30 mouse cellular contexts compared by ENCODE assay signal in genomic region chr16:21987956-21988355, GRCm38 (mm10). TPM values are rescaled to one million over a fixed set of nuclear protein-coding genes. Genes with fewer than 3 reads are reported as not detected.
DNase-seq lines count a peak whose midpoint lies in the region; ATAC-seq and TF ChIP-seq lines count a peak whose summit lies in the region.
"Had no signal": no experiment of that assay in that cellular context is flagged by ENCODE, and none has a peak within 500 bp of the region (broad histone marks: within the 10 kb centered on the region; RNA-seq: fewer than 3 reads in every experiment).

No protein-coding gene starts in this region.

- peak; percentile 9 for DNase-seq in heart, adult 11 months
- DNase-seq in heart, adult 2 months: no peak
- DNase-seq in R1 (ENCODE audit: low read depth, low spot score): peak; percentile 95
- DNase-seq in natural killer cell, adult 2 months (ENCODE audit: low spot score in 2 of 2): no peak
- no peak for DNase-seq in gastrocnemius, adult 18-20 months (ENCODE audit: low spot score)
- DNase-seq in frontal cortex, postnatal 14 days (ENCODE audit: low spot score in 2 of 2): no peak
- no peak for DNase-seq in heart, postnatal 14 days
- DNase-seq: adrenal gland, postnatal 14 days; cerebellum, adult 11 months; cerebellum, adult 2 months; cerebellum, adult 9-11 months; cerebellum, postnatal 25 days; forebrain, postnatal 0 days; gastrocnemius, postnatal 10 days; gastrocnemius, postnatal 36 days; heart, postnatal 10 days; heart, postnatal 4 days; kidney, adult 2 months had no signal

- H3K36me3 ChIP-seq in heart, adult 2 months (ENCODE audit: control insufficient read depth, insufficient read depth, low read length): no peaks in the 10 kb centered on the region
- H3K36me3 ChIP-seq in intestine, embryonic 16.5 days (ENCODE audit: control insufficient read depth, insufficient read depth, low read length): no peaks in the 10 kb centered on the region
- H3K36me3 ChIP-seq: embryonic facial prominence, embryonic 12.5 days; embryonic facial prominence, embryonic 15.5 days; G1E; heart, embryonic 12.5 days; heart, embryonic 15.5 days had no signal

- H3K4me2 ChIP-seq in intestine, embryonic 16.5 days (ENCODE audit: low read depth, low read length): no peak overlapping the region
- H3K4me2 ChIP-seq: embryonic facial prominence, embryonic 12.5 days; embryonic facial prominence, embryonic 15.5 days; heart, embryonic 12.5 days; heart, embryonic 15.5 days; hindbrain, embryonic 14.5 days had no signal

- 57% methylated on average over 5 of the region's 5 CpGs for WGBS in heart, adult 2 months
- 59% methylated on average over 5 of the region's 5 CpGs for WGBS in intestine, embryonic 16.5 days

- no peak for TF ChIP-seq CTCF in heart, adult 2 months (IDR thresholded peaks at IDR 0.05)

- no peak for TF ChIP-seq EP300 in heart, adult 2 months (IDR thresholded peaks at IDR 0.05; ENCODE audit: insufficient read depth, low read depth, low read length)

- H3K9ac ChIP-seq in heart, adult 2 months (ENCODE audit: low read depth, low read length): no peak overlapping the region
- no peak overlapping the region for H3K9ac ChIP-seq in intestine, embryonic 16.5 days (ENCODE audit: low read depth, low read length)
- H3K9ac ChIP-seq: embryonic facial prominence, embryonic 12.5 days; embryonic facial prominence, embryonic 15.5 days; forebrain, postnatal 0 days; heart, embryonic 12.5 days; heart, embryonic 15.5 days; hindbrain, embryonic 14.5 days had no signal

- H3K27ac ChIP-seq in heart, adult 2 months: no peak overlapping the region
- H3K27ac ChIP-seq in intestine, embryonic 16.5 days (ENCODE audit: low read length): peak overlapping the region; percentile 23; the same call in 1 of the 2 replicates
- H3K27ac ChIP-seq: embryonic facial prominence, embryonic 12.5 days; embryonic facial prominence, embryonic 15.5 days; heart, embryonic 15.5 days; hindbrain, embryonic 14.5 days had no signal

- H3K9me3 ChIP-seq in intestine, embryonic 16.5 days (ENCODE audit: control insufficient read depth, low read length): no peaks in the 10 kb centered on the region
- H3K9me3 ChIP-seq: embryonic facial prominence, embryonic 12.5 days; embryonic facial prominence, embryonic 15.5 days; G1E; heart, embryonic 12.5 days; heart, embryonic 15.5 days had no signal

- H3K79me2 ChIP-seq in heart, adult 2 months (replicated peaks; ENCODE audit: control insufficient read depth, insufficient read depth, low read length): no peaks in the 10 kb centered on the region

- H3K4me1 ChIP-seq in heart, adult 2 months (ENCODE audit: control insufficient read depth, insufficient read depth, low read length): no peaks in the 10 kb centered on the region
- H3K4me1 ChIP-seq in intestine, embryonic 16.5 days (ENCODE audit: control insufficient read depth, insufficient read depth, low read length): peaks cover 6% of the 10 kb centered on the region
- H3K4me1 ChIP-seq: embryonic facial prominence, embryonic 12.5 days; embryonic facial prominence, embryonic 15.5 days; heart, embryonic 12.5 days; heart, embryonic 15.5 days had no signal

- intact Hi-C loops in heart, adult 2 months (cut with DNase I): no loop called here
- intact Hi-C loops in heart, postnatal 14 days (cut with DNase I): no loop called here

- 0 out of 2 replicates have a peak, but pooled peaks have one; percentile 5 for ATAC-seq in intestine, embryonic 16.5 days
- ATAC-seq: activated CD4-positive, CD25-positive, alpha-beta regulatory T cell, adult 4 months; forebrain, embryonic 14.5 days; forebrain, postnatal 0 days; Patski had no signal

- no peaks in the 10 kb centered on the region for H3K27me3 ChIP-seq in heart, adult 2 months (ENCODE audit: control insufficient read depth, insufficient read depth, low read length)
- no peaks in the 10 kb centered on the region for H3K27me3 ChIP-seq in intestine, embryonic 16.5 days (replicated peaks; ENCODE audit: control insufficient read depth, insufficient read depth, low read length)
- H3K27me3 ChIP-seq: embryonic facial prominence, embryonic 12.5 days; embryonic facial prominence, embryonic 15.5 days; heart, embryonic 12.5 days; heart, embryonic 15.5 days; Patski had no signal

- H3K4me3 ChIP-seq in heart, adult 2 months: no peak overlapping the region
- no peak overlapping the region for H3K4me3 ChIP-seq in intestine, embryonic 16.5 days (ENCODE audit: low read length)
- H3K4me3 ChIP-seq: embryonic facial prominence, embryonic 12.5 days; embryonic facial prominence, embryonic 15.5 days; heart, embryonic 12.5 days; heart, embryonic 15.5 days had no signal

- no peak for TF ChIP-seq POLR2A in heart, adult 2 months (IDR thresholded peaks at IDR 0.05; ENCODE audit: insufficient read depth, low read depth, low read length)

RNA-seq across cellular contexts. Expression of gene Liph, which starts 7.5 kb away (rescaled TPM):
- not detected for total RNA-seq in heart, adult 2 months (2021)
- 0.09 and 0.20 TPM in 2 replicates for polyA plus RNA-seq in heart, adult 2 months (2012; rRNA removed)
- polyA plus RNA-seq in intestine, embryonic 16.5 days (2015; fragmentation: Nextera tagmentation; extraction: Ambion mirVana): 39.0 and 40.8 TPM in 2 replicates
- total RNA-seq in gastrocnemius, adult 18-20 months (2021): under 1 TPM in 1 of 2 experiments, not detected in 1; 0.25 TPM
- under 1 TPM in 1 of 2 experiments, not detected in 1; 0.22 TPM for total RNA-seq in heart, postnatal 14 days (2021)
- total RNA-seq: common myeloid progenitor, adult 5-6 weeks; gastrocnemius, postnatal 36 days; granulocyte monocyte progenitor cell, adult 5-6 weeks had no signal
- polyA plus RNA-seq: G1E had no signal

RNA-seq across cellular contexts. Expression of gene Senp2, which starts 21.3 kb away (rescaled TPM):
- 10 to 100 TPM; 20.2 to 24.1 TPM for total RNA-seq in heart, adult 2 months (2021)
- polyA plus RNA-seq in heart, adult 2 months (2012; rRNA removed): 5.9 and 16.3 TPM in 2 replicates
- polyA plus RNA-seq in intestine, embryonic 16.5 days (2015; fragmentation: Nextera tagmentation; extraction: Ambion mirVana): 28.2 and 29.5 TPM in 2 replicates
- 10 to 100 TPM; 31.6 to 32.2 TPM for total RNA-seq in gastrocnemius, adult 18-20 months (2021)
- total RNA-seq in heart, postnatal 14 days (2021): 10 to 100 TPM; 18.0 to 19.7 TPM

RNA-seq across cellular contexts. Expression of gene Tmem41a, which starts 40.6 kb away (rescaled TPM):
- total RNA-seq in heart, adult 2 months (2021): 10 to 100 TPM; 11.8 to 13.5 TPM
- polyA plus RNA-seq in heart, adult 2 months (2012; rRNA removed): 16.9 and 24.6 TPM in 2 replicates
- 102 and 113 TPM in 2 replicates for polyA plus RNA-seq in intestine, embryonic 16.5 days (2015; fragmentation: Nextera tagmentation; extraction: Ambion mirVana)
- 1 to 10 TPM; 3.9 to 4.6 TPM for total RNA-seq in gastrocnemius, adult 18-20 months (2021)
- total RNA-seq in heart, postnatal 14 days (2021): 10 to 100 TPM in 1 of 2 experiments, 1 to 10 TPM in 1; 9.6 to 11.9 TPM

Comparison
In these comparisons a context has a peak if more than half of its experiments do, and no peak if none do; other contexts are left out.
1. DNase-seq: peak in heart, adult 11 months (single experiment) and R1 (single experiment); none in heart, adult 2 months (0 of 2), natural killer cell, adult 2 months (0 of 2), gastrocnemius, adult 18-20 months (single experiment), frontal cortex, postnatal 14 days (0 of 2) and heart, postnatal 14 days (0 of 2).